Mouse (Mus musculus): ENCODE results near the gene Cbx8. TPM values are rescaled to one million over a fixed set of nuclear protein-coding genes. Genes with fewer than 3 reads are reported as not detected.

Gene Cbx8
- polyA plus RNA-seq, 1 experiment from 2014 or later, result 3.9 TPM

GRCm38 (mm10) chr11:119041325-119041716 is 552 bp upstream of the Cbx8 start:
- WGBS (ENCODE audit: insufficient replicate concordance), result under 1% methylated on average over 28 of the region's 31 CpGs
- no peak for DNase-seq
- TF ChIP-seq EP300 (IDR thresholded peaks at IDR 0.05; ENCODE audit: low read depth) (no peak), CTCF (IDR thresholded peaks at IDR 0.05; ENCODE audit: low read depth) (no peak)
- Histone ChIP-seq H3K36me3 (replicated peaks; ENCODE audit: insufficient read depth, low read length) (no peaks in the 10 kb centered on the region; the same call in 1 of the 2 replicates), H3K27ac (ENCODE audit: low read depth) (no peak overlapping the region), H3K4me2 (ENCODE audit: low read depth, low read length) (peak overlapping the region; percentile 97), H3K4me3 (ENCODE audit: low read depth, low read length) (peak overlapping the region; percentile 67), H3K9me3 (ENCODE audit: low read length) (no peaks in the 10 kb centered on the region), H3K4me1 (ENCODE audit: insufficient read depth) (peaks cover 48% of the 10 kb centered on the region), H3K9ac (replicated peaks) (peak overlapping the region; percentile 55; the same call in 1 of the 2 replicates), H3K27me3 (ENCODE audit: insufficient read depth, low read length) (peaks cover 81% of the 10 kb centered on the region)
- ATAC-seq, result peak; percentile 22

GRCm38 (mm10) chr11:119039732-119040512 is 847 bp downstream of the Cbx8 start:
- ATAC-seq (no peak), DNase-seq (no peak)
- peak overlapping the region; percentile 70 for H3K9ac ChIP-seq (replicated peaks)
- no peak for TF ChIP-seq CTCF (IDR thresholded peaks at IDR 0.05; ENCODE audit: low read depth)
- TF ChIP-seq EP300 (IDR thresholded peaks at IDR 0.05; ENCODE audit: low read depth), result no peak
- peak overlapping the region; percentile 97 for H3K4me2 ChIP-seq (ENCODE audit: low read depth, low read length)
- no peak overlapping the region for H3K27ac ChIP-seq (ENCODE audit: low read depth)
- no peaks in the 10 kb centered on the region for H3K9me3 ChIP-seq (ENCODE audit: low read length)
- H3K27me3 ChIP-seq (ENCODE audit: insufficient read depth, low read length), result peaks cover 79% of the 10 kb centered on the region
- H3K4me3 ChIP-seq (ENCODE audit: low read depth, low read length), result peak overlapping the region; percentile 67
- H3K4me1 ChIP-seq (ENCODE audit: insufficient read depth), result peaks cover 47% of the 10 kb centered on the region
- H3K36me3 ChIP-seq (replicated peaks; ENCODE audit: insufficient read depth, low read length), result no peaks in the 10 kb centered on the region; the same call in 1 of the 2 replicates
- 15% methylated on average over 21 of the region's 21 CpGs for WGBS (ENCODE audit: insufficient replicate concordance)

GRCm38 (mm10) chr11:119038744-119039484 is 1.9 kb downstream of the Cbx8 start:
- TF ChIP-seq CTCF (IDR thresholded peaks at IDR 0.05; ENCODE audit: low read depth) (no peak), EP300 (IDR thresholded peaks at IDR 0.05; ENCODE audit: low read depth) (no peak)
- ATAC-seq (no peak), DNase-seq (no peak)
- no peaks in the 10 kb centered on the region for H3K9me3 ChIP-seq (ENCODE audit: low read length)
- peaks cover 76% of the 10 kb centered on the region for H3K27me3 ChIP-seq (ENCODE audit: insufficient read depth, low read length)
- H3K4me2 ChIP-seq (ENCODE audit: low read depth, low read length), result no peak overlapping the region
- 75% methylated on average over 22 of the region's 22 CpGs for WGBS (ENCODE audit: insufficient replicate concordance)
- H3K9ac ChIP-seq (replicated peaks), result no peak overlapping the region
- H3K27ac ChIP-seq (ENCODE audit: low read depth), result no peak overlapping the region
- H3K4me1 ChIP-seq (ENCODE audit: insufficient read depth), result peaks cover 39% of the 10 kb centered on the region
- H3K4me3 ChIP-seq (ENCODE audit: low read depth, low read length), result no peak overlapping the region
- H3K36me3 ChIP-seq (replicated peaks; ENCODE audit: insufficient read depth, low read length), result no peaks in the 10 kb centered on the region; the same call in 1 of the 2 replicates

GRCm38 (mm10) chr11:119037780-119038401 is 2.9 kb downstream of the Cbx8 start:
- WGBS (ENCODE audit: insufficient replicate concordance), result 39% methylated on average over 18 of the region's 18 CpGs
- ATAC-seq, result no peak

GRCm38 (mm10) chr11:119036934-119037779 is 3.6 kb downstream of the Cbx8 start:
- DNase-seq, result no peak
- Histone ChIP-seq H3K4me1 (ENCODE audit: insufficient read depth) (peaks cover 33% of the 10 kb centered on the region), H3K27ac (ENCODE audit: low read depth) (no peak overlapping the region), H3K27me3 (ENCODE audit: insufficient read depth, low read length) (peaks cover 58% of the 10 kb centered on the region), H3K36me3 (replicated peaks; ENCODE audit: insufficient read depth, low read length) (no peaks in the 10 kb centered on the region; the same call in 1 of the 2 replicates), H3K4me2 (ENCODE audit: low read depth, low read length) (peak overlapping the region; percentile 77), H3K9me3 (ENCODE audit: low read length) (no peaks in the 10 kb centered on the region), H3K9ac (replicated peaks) (peak overlapping the region; percentile 50), H3K4me3 (ENCODE audit: low read depth, low read length) (peak overlapping the region; percentile 49)
- ATAC-seq, result no peak
- WGBS (ENCODE audit: insufficient replicate concordance), result 8% methylated on average over 57 of the region's 57 CpGs
- TF ChIP-seq EP300 (IDR thresholded peaks at IDR 0.05; ENCODE audit: low read depth), result no peak
- TF ChIP-seq CTCF (IDR thresholded peaks at IDR 0.05; ENCODE audit: low read depth), result no peak

More at GRCm38 (mm10) chr11:119037780-119038401, 2.9 kb downstream of the Cbx8 start:
- H3K27me3 ChIP-seq (ENCODE audit: insufficient read depth, low read length), result peaks cover 65% of the 10 kb centered on the region
- TF ChIP-seq EP300 (IDR thresholded peaks at IDR 0.05; ENCODE audit: low read depth), result no peak
- TF ChIP-seq CTCF (IDR thresholded peaks at IDR 0.05; ENCODE audit: low read depth), result no peak
- no peaks in the 10 kb centered on the region; the same call in 1 of the 2 replicates for H3K36me3 ChIP-seq (replicated peaks; ENCODE audit: insufficient read depth, low read length)
- DNase-seq, result no peak
- peak overlapping the region; percentile 49; the same call in 1 of the 2 replicates for H3K4me3 ChIP-seq (ENCODE audit: low read depth, low read length)
- H3K9ac ChIP-seq (replicated peaks), result no peak overlapping the region
- H3K27ac ChIP-seq (ENCODE audit: low read depth), result no peak overlapping the region
- H3K4me1 ChIP-seq (ENCODE audit: insufficient read depth), result peaks cover 39% of the 10 kb centered on the region
- no peaks in the 10 kb centered on the region for H3K9me3 ChIP-seq (ENCODE audit: low read length)
- H3K4me2 ChIP-seq (ENCODE audit: low read depth, low read length), result peak overlapping the region; percentile 77
